Mouse (Mus musculus): ENCODE data around the gene Mrgprg. TPM values are rescaled to one million over a fixed set of nuclear protein-coding genes. Genes with fewer than 3 reads are reported as not detected.

The Mrgprg gene
- polyA plus RNA-seq, 1 experiment from 2014 or later = not detected

DNA sequence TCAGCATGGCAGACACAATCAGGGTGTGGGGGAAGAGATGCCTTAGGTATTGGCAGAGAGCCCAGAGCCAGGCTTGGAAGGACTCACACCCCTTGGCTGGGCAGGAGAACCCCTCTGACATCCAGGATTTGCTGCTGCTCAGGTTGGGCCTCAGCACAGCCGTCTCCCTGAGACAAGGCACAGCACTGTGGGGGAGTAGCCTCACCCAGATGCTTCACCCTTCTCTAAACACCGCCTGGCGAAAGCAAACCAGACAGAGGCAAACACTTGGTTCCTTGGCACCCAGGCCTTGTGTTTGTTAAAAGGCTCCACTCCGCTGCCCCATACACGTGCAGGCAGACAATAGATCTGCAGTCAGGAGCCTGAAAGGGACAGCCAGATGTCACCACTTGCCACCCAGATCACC lies 28.2 kb downstream of the Mrgprg start:
- WGBS = 33% methylated on average over 5 of the region's 5 CpGs
- no peaks in the 10 kb centered on the region for H3K36me3 ChIP-seq (replicated peaks; ENCODE audit: control insufficient read depth, insufficient read depth, low read depth, low read length)

DNA sequence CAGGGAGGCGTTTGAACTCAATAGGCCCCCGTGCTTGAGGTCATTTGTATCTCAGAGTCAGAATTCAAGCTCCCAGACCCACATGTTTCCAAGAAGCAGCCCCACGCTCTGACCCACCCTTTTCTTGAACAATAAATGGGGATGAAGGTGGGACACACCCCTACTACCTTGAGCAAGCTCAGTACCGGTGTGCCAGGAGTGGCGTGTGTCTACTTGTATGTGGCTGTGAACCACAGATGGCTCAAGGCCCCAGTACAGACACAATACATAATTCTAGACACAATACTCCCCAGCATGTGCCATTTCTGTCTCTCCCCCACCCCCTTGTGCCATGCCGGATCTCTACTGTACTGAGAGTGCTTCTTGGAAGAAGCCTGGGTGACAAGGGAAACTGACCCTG lies 28.6 kb downstream of the Mrgprg start:
- no peak overlapping the region for H3K4me2 ChIP-seq (ENCODE audit: low read depth, low read length)
- no peaks in the 10 kb centered on the region for H3K9me3 ChIP-seq (replicated peaks; ENCODE audit: control insufficient read depth, low read length)
- no peak overlapping the region for H3K4me3 ChIP-seq (ENCODE audit: low read depth, low read length)
- H3K4me1 ChIP-seq (ENCODE audit: control insufficient read depth, insufficient read depth, low read length) = peaks cover 8% of the 10 kb centered on the region
- WGBS = 73% methylated on average over 6 of the region's 6 CpGs
- no peak for DNase-seq (ENCODE audit: low spot score)
- H3K9ac ChIP-seq (replicated peaks; ENCODE audit: low read length) = peak overlapping the region; percentile 19
- no peak overlapping the region for H3K27ac ChIP-seq (replicated peaks; ENCODE audit: low read depth, low read length)
- H3K27me3 ChIP-seq (ENCODE audit: control insufficient read depth, insufficient read depth, low read length) = no peaks in the 10 kb centered on the region
- no peak for ATAC-seq (replicated peaks; ENCODE audit: insufficient number of reproducible peaks, low FRiP score, low TSS enrichment, low read depth)
- H3K36me3 ChIP-seq (replicated peaks; ENCODE audit: control insufficient read depth, insufficient read depth, low read depth, low read length) = no peaks in the 10 kb centered on the region

More for the DNA sequence above, 28.2 kb downstream of the Mrgprg start:
- peak overlapping the region; percentile 92; the same call in 1 of the 2 replicates for H3K4me2 ChIP-seq (ENCODE audit: low read depth, low read length)
- H3K4me1 ChIP-seq (ENCODE audit: control insufficient read depth, insufficient read depth, low read length) = peaks cover 8% of the 10 kb centered on the region
- H3K9me3 ChIP-seq (replicated peaks; ENCODE audit: control insufficient read depth, low read length) = no peaks in the 10 kb centered on the region
- no peak for ATAC-seq (replicated peaks; ENCODE audit: insufficient number of reproducible peaks, low FRiP score, low TSS enrichment, low read depth)
- H3K4me3 ChIP-seq (ENCODE audit: low read depth, low read length) = no peak overlapping the region
- no peak overlapping the region for H3K27ac ChIP-seq (replicated peaks; ENCODE audit: low read depth, low read length)
- no peak for DNase-seq (ENCODE audit: low spot score)
- H3K9ac ChIP-seq (replicated peaks; ENCODE audit: low read length) = peak overlapping the region; percentile 19
- H3K27me3 ChIP-seq (ENCODE audit: control insufficient read depth, insufficient read depth, low read length) = no peaks in the 10 kb centered on the region

DNA sequence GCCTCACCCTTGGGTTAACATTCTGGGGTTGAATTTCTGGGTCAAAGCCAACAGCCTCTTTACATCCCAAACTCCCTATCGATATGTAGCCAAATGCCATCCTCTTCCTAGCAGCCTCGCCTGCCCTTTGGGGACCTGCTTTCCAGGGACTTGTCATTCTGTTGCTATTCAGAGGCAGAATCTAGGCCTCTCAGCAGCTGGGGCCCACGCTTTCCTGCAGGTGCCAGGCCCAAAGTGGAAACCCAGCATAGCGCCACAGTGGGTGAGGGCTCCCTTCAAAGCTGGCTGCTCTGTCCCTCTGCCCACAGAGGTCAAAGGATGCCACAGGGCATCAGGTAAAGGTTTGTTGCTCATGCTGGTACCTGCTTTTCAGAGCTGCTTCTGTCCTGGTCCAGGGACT lies 33.0 kb downstream of the Mrgprg start:
- ATAC-seq (replicated peaks; ENCODE audit: insufficient number of reproducible peaks, low FRiP score, low TSS enrichment, low read depth) = no peak

DNA sequence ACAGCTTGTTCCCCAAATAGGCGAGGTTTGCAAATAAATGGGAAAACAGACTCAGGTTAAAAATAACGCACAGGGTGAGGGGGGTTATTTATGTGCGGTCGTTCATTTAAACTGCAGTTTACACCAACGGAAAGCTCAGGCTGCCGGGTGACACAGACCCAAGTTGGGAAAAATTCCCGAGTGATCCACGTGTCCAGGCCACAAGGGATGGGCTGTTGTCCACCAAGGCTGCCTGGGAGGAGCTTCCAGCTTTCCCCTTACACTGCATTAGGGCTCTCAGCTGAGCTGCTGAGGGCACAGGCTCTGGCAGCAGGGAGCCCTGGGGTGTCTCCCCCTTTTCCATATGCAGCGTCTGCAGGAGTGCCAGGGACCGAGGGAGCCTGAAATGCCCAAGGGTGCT lies 36.9 kb downstream of the Mrgprg start:
- H3K9me3 ChIP-seq (replicated peaks; ENCODE audit: control insufficient read depth, low read length) = no peaks in the 10 kb centered on the region
- no peaks in the 10 kb centered on the region for H3K36me3 ChIP-seq (replicated peaks; ENCODE audit: control insufficient read depth, insufficient read depth, low read depth, low read length)
- 81% methylated on average over 10 of the region's 10 CpGs for WGBS
- H3K4me1 ChIP-seq (ENCODE audit: control insufficient read depth, insufficient read depth, low read length) = no peaks in the 10 kb centered on the region
- H3K27me3 ChIP-seq (ENCODE audit: control insufficient read depth, insufficient read depth, low read length) = no peaks in the 10 kb centered on the region
- no peak overlapping the region for H3K27ac ChIP-seq (replicated peaks; ENCODE audit: low read depth, low read length)
- H3K9ac ChIP-seq (replicated peaks; ENCODE audit: low read length) = no peak overlapping the region
- ATAC-seq (replicated peaks; ENCODE audit: insufficient number of reproducible peaks, low FRiP score, low TSS enrichment, low read depth) (no peak), DNase-seq (ENCODE audit: low spot score) (no peak)
- no peak overlapping the region for H3K4me2 ChIP-seq (ENCODE audit: low read depth, low read length)
- H3K4me3 ChIP-seq (ENCODE audit: low read depth, low read length) = no peak overlapping the region

More for the DNA sequence above, 33.0 kb downstream of the Mrgprg start:
- DNase-seq (ENCODE audit: low spot score) = no peak
- H3K4me3 ChIP-seq (ENCODE audit: low read depth, low read length) = no peak overlapping the region
- H3K27ac ChIP-seq (replicated peaks; ENCODE audit: low read depth, low read length) = no peak overlapping the region
- H3K36me3 ChIP-seq (replicated peaks; ENCODE audit: control insufficient read depth, insufficient read depth, low read depth, low read length) = no peaks in the 10 kb centered on the region
- no peaks in the 10 kb centered on the region for H3K27me3 ChIP-seq (ENCODE audit: control insufficient read depth, insufficient read depth, low read length)
- WGBS = 99% methylated on average over 4 of the region's 4 CpGs
- H3K4me1 ChIP-seq (ENCODE audit: control insufficient read depth, insufficient read depth, low read length) = peaks cover 3% of the 10 kb centered on the region
- no peaks in the 10 kb centered on the region for H3K9me3 ChIP-seq (replicated peaks; ENCODE audit: control insufficient read depth, low read length)
- no peak overlapping the region for H3K4me2 ChIP-seq (ENCODE audit: low read depth, low read length)
- no peak overlapping the region for H3K9ac ChIP-seq (replicated peaks; ENCODE audit: low read length)

DNA sequence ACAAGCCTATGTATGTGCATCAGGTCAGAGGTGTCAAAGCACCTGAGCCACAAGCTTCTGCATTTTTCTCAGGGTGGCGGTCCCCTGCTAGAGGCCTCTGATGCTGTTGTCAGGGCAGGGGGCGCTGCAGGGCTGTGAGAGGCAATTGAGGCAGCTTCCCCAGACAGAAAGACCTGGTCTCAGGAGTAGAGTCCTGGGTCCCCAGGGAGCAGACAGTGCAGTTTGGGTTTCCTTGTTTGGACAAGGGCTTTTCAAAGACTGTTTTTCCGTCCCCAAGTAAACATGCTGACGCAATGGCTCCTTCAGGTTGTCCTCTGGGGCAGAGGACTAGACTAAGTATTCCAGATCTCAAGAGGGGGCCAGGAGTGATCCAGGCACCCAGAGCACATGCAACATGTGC lies 40.4 kb downstream of the Mrgprg start:
- Histone ChIP-seq H3K9ac (replicated peaks; ENCODE audit: low read length) (no peak overlapping the region), H3K4me2 (ENCODE audit: low read depth, low read length) (no peak overlapping the region), H3K4me3 (ENCODE audit: low read depth, low read length) (no peak overlapping the region), H3K27me3 (ENCODE audit: control insufficient read depth, insufficient read depth, low read length) (no peaks in the 10 kb centered on the region), H3K36me3 (replicated peaks; ENCODE audit: control insufficient read depth, insufficient read depth, low read depth, low read length) (no peaks in the 10 kb centered on the region), H3K4me1 (ENCODE audit: control insufficient read depth, insufficient read depth, low read length) (no peaks in the 10 kb centered on the region), H3K9me3 (replicated peaks; ENCODE audit: control insufficient read depth, low read length) (no peaks in the 10 kb centered on the region), H3K27ac (replicated peaks; ENCODE audit: low read depth, low read length) (no peak overlapping the region)
- 72% methylated on average over 4 of the region's 4 CpGs for WGBS
- ATAC-seq (replicated peaks; ENCODE audit: insufficient number of reproducible peaks, low FRiP score, low TSS enrichment, low read depth) (no peak), DNase-seq (ENCODE audit: low spot score) (no peak)

DNA sequence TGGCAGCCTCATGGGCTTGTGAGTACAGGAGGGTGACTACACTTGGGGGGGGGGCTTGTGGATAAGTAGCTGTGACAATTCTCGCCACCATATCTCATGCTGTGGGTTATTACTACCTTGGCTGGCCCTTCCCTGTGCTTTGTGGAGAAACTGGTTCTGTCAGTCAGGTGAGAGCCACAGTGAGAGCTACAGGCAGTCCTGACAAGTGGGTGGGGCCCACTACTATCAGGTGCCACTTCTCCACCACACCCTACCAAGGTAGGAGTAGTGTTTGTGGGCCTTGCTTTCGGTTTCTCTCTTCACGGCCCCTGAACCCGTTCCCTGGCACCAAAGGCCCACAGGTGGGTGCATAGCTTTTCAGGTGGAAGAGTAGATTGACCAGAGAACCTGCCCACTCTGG lies 43.0 kb downstream of the Mrgprg start:
- Histone ChIP-seq H3K4me2 (ENCODE audit: low read depth, low read length) (no peak overlapping the region), H3K27me3 (ENCODE audit: control insufficient read depth, insufficient read depth, low read length) (no peaks in the 10 kb centered on the region), H3K9ac (replicated peaks; ENCODE audit: low read length) (no peak overlapping the region), H3K4me1 (ENCODE audit: control insufficient read depth, insufficient read depth, low read length) (no peaks in the 10 kb centered on the region), H3K36me3 (replicated peaks; ENCODE audit: control insufficient read depth, insufficient read depth, low read depth, low read length) (no peaks in the 10 kb centered on the region), H3K9me3 (replicated peaks; ENCODE audit: control insufficient read depth, low read length) (no peaks in the 10 kb centered on the region), H3K27ac (replicated peaks; ENCODE audit: low read depth, low read length) (no peak overlapping the region), H3K4me3 (ENCODE audit: low read depth, low read length) (no peak overlapping the region)
- DNase-seq (ENCODE audit: low spot score) (no peak), ATAC-seq (replicated peaks; ENCODE audit: insufficient number of reproducible peaks, low FRiP score, low TSS enrichment, low read depth) (no peak)
- WGBS = 83% methylated on average over 4 of the region's 4 CpGs

DNA sequence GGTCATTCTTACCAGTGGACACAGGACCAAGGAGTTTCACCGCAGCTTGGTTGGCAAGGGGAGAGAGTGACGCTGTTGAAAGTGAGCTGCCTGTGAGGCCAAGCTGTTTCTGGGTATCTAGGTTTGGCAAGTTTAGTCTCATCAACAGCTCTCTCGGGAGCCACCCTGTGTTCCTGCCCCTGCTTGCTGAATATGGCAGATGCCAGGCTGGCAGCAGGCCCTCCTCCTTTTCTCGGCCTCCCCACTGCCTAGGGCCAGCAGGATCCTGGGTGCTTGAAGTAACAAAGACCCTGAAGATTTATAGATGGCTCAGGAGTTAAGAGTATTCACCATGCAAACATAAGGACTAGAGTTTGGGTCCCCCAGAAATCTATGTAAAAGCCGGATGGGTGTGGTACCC lies 44.1 kb downstream of the Mrgprg start:
- H3K4me1 ChIP-seq (ENCODE audit: control insufficient read depth, insufficient read depth, low read length) = no peaks in the 10 kb centered on the region
- no peaks in the 10 kb centered on the region for H3K9me3 ChIP-seq (replicated peaks; ENCODE audit: control insufficient read depth, low read length)
- no peak overlapping the region for H3K27ac ChIP-seq (replicated peaks; ENCODE audit: low read depth, low read length)
- H3K9ac ChIP-seq (replicated peaks; ENCODE audit: low read length) = no peak overlapping the region
- DNase-seq (ENCODE audit: low spot score) (no peak), ATAC-seq (replicated peaks; ENCODE audit: insufficient number of reproducible peaks, low FRiP score, low TSS enrichment, low read depth) (no peak)
- no peak overlapping the region for H3K4me2 ChIP-seq (ENCODE audit: low read depth, low read length)
- WGBS = 85% methylated on average over 5 of the region's 5 CpGs
- H3K27me3 ChIP-seq (ENCODE audit: control insufficient read depth, insufficient read depth, low read length) = no peaks in the 10 kb centered on the region
- no peaks in the 10 kb centered on the region for H3K36me3 ChIP-seq (replicated peaks; ENCODE audit: control insufficient read depth, insufficient read depth, low read depth, low read length)
- no peak overlapping the region for H3K4me3 ChIP-seq (ENCODE audit: low read depth, low read length)

DNA sequence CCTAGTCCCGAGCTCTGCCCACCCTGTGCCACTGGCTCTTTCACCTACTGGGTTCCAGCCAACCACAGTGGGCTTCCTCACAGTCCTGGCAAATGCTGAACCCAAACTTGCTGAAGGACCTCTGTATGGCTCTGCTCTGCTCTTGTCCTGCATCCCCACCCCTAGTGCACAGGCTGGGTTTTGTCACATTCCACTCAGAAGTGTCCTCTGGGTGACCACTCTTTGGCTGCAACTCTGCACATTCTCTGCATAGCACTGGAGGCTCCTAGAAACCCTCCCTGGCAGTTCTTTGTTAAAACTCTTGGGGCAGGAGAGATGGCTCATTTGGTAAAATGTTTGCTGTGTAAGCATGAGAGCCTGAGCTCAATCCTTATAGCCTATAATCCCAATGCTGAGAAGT lies 49.0 kb downstream of the Mrgprg start:
- WGBS = 69% methylated on average over 1 of the region's 1 CpGs
- Histone ChIP-seq H3K9ac (replicated peaks; ENCODE audit: low read length) (no peak overlapping the region), H3K27ac (replicated peaks; ENCODE audit: low read depth, low read length) (no peak overlapping the region), H3K9me3 (replicated peaks; ENCODE audit: control insufficient read depth, low read length) (no peaks in the 10 kb centered on the region), H3K4me1 (ENCODE audit: control insufficient read depth, insufficient read depth, low read length) (no peaks in the 10 kb centered on the region), H3K27me3 (ENCODE audit: control insufficient read depth, insufficient read depth, low read length) (no peaks in the 10 kb centered on the region), H3K4me2 (ENCODE audit: low read depth, low read length) (no peak overlapping the region), H3K4me3 (ENCODE audit: low read depth, low read length) (no peak overlapping the region), H3K36me3 (replicated peaks; ENCODE audit: control insufficient read depth, insufficient read depth, low read depth, low read length) (no peaks in the 10 kb centered on the region)
- ATAC-seq (replicated peaks; ENCODE audit: insufficient number of reproducible peaks, low FRiP score, low TSS enrichment, low read depth) (no peak), DNase-seq (ENCODE audit: low spot score) (no peak)

Measured in embryonic facial prominence, embryonic 11.5 days (tissue).